Mouse (Mus musculus) heart, embryonic 13.5 days (tissue): Measurements from ENCODE around the gene Celf6. TPM values are rescaled to one million over a fixed set of nuclear protein-coding genes. Genes with fewer than 3 reads are reported as not detected.
A peak's percentile ranks its signal among the peaks of the same experiment; 100 is the strongest.

Experiments used
- ATAC-seq: fragments of 200-750 bp; cut with Nextera tagmentation; 2 replicates; pipeline ENCODE4 v1.8.0; 2017; ENCODE audit warnings: moderate TSS enrichment; ENCODE audit not compliant: insufficient number of reproducible peaks, low FRiP score, low TSS enrichment; ENCODE audit errors: extremely low read depth
- H3K27ac ChIP-seq: fragments of 300-500 bp; sonication (generic); replicated peaks from 2 replicates; pipeline ENCODE4 v1.5.1; 2015; ENCODE audit warnings: moderate library complexity, mild to moderate bottlenecking, inconsistent platforms
- H3K27me3 ChIP-seq: fragments of 300-500 bp; sonication (generic); replicated peaks from 2 replicates; pipeline ENCODE4 v1.6.1; 2015; ENCODE audit warnings: mild to moderate bottlenecking, inconsistent platforms
- H3K36me3 ChIP-seq: fragments of 300-500 bp; sonication (generic); 2 replicates; pipeline ENCODE4 v1.6.1; 2015; ENCODE audit warnings: mild to moderate bottlenecking, inconsistent platforms
- H3K4me1 ChIP-seq: fragments of 300-500 bp; sonication (generic); 2 replicates; pipeline ENCODE4 v1.6.1; 2015; ENCODE audit warnings: inconsistent platforms
- H3K4me2 ChIP-seq: fragments of 300-500 bp; sonication (generic); 2 replicates; pipeline ENCODE4 v1.6.1; 2015; ENCODE audit warnings: inconsistent platforms, mild to moderate bottlenecking, moderate library complexity
- H3K4me3 ChIP-seq: fragments of 300-500 bp; sonication (generic); 2 replicates; pipeline ENCODE4 v1.5.1; 2015; ENCODE audit warnings: moderate library complexity, mild to moderate bottlenecking, inconsistent platforms
- H3K9ac ChIP-seq: fragments of 300-500 bp; sonication (generic); 2 replicates; pipeline ENCODE4 v1.6.1; 2015; ENCODE audit warnings: inconsistent platforms, mild to moderate bottlenecking, moderate library complexity
- H3K9me3 ChIP-seq: fragments of 300-500 bp; sonication (generic); 2 replicates; pipeline ENCODE4 v1.6.1; 2016; ENCODE audit warnings: inconsistent platforms
- WGBS: fragments of 180-500 bp; shearing (Covaris S2); methylation state at CpG from one replicate; pipeline ENCODE4 v1.1.7; 2015; ENCODE audit warnings: mixed read lengths; 5-methylcytosine and 5-hydroxymethylcytosine counted together
- polyA plus RNA-seq: library from polyadenylated mRNA; unstranded; fragments of >200 nt; fragmentation: Nextera tagmentation; extraction: Ambion mirVana; gene quantifications from 2 replicates; pipeline ENCODE4 v1.2.1, GENCODE M21; 2015

Gene Celf6
- polyA plus RNA-seq, 1 experiment from 2014 or later: 0.23 TPM

DNA sequence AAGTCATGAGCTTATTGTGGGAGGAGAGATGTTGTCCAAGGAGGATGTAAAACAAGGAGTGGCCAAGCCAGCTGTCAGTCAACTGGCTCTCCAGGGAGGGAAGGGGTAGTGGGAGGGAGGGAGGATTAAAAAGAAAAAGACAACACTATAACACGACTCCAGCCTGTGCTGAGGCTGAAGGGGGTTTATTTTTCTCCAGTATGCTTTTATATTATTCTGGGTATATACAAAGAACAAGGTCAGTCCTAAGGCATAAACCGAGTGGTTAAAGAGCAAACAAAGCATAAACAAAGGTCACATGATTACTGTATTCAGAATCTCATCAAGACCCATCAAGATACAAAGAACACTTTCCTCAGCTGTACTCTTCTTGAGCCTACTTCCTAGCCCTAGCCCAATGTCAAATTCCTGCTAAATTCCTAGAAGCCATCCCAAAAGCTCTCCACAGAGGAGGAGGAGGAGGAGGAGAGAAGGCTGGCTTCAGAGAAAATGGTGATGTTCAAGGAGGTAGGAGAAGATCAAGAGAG is 28.7 kb upstream of the Celf6 start:
- Histone ChIP-seq H3K4me3 (no peak overlapping the region), H3K9me3 (no peaks in the 10 kb centered on the region), H3K9ac (no peak overlapping the region), H3K27me3 (no peaks in the 10 kb centered on the region), H3K4me2 (no peak overlapping the region), H3K4me1 (peaks cover 27% of the 10 kb centered on the region), H3K36me3 (peaks cover 24% of the 10 kb centered on the region), H3K27ac (no peak overlapping the region)
- WGBS: 49% methylated on average over 2 of the region's 2 CpGs
- ATAC-seq: no peak

DNA sequence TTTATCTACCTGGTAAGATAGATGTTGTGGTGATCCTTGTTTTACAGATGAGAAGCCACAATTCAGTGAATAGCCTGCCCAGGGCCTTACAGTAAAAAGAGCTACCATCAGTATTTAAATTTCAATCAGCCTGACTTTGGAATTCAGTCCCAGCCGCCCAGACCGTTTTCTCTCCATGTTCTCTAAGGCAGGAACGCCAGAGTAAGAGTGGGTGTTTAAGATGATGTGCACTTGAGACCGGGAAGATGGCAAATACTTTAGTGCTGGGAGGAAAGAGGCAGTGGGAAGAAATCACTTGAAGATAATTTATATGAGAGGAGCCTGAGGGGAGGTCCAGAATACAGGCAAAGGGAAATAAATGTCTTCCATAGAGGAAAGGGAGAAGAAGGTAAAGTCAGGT is 27.6 kb upstream of the Celf6 start:
- Histone ChIP-seq H3K36me3 (peaks cover 35% of the 10 kb centered on the region), H3K9me3 (no peaks in the 10 kb centered on the region), H3K9ac (no peak overlapping the region), H3K4me1 (peaks cover 21% of the 10 kb centered on the region), H3K27ac (no peak overlapping the region), H3K4me3 (no peak overlapping the region), H3K4me2 (no peak overlapping the region), H3K27me3 (no peaks in the 10 kb centered on the region)
- ATAC-seq: no peak
- 78% methylated on average over 4 of the region's 4 CpGs for WGBS

DNA sequence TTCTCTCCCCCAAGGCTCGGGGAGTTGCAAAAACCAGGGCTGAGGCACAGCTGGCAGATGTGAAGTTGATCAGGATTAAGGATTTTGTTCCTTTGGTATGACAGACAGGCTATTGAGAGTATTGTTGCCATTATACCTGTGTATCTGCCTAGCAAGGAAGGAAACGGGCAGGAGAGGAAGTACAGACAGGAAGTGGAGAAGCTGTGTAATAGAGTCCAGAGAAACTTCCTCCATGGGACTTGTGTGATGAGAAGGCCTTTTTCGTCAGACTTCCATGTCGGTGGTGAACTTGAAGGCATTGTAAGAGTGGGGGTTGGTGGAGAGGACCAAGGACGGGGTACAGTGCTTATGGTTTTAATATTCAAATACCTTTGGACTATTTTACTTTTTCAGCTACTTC is 26.7 kb upstream of the Celf6 start:
- peak overlapping the region; percentile 45; the same call in 1 of the 2 replicates for H3K27ac ChIP-seq
- no peak for ATAC-seq
- peaks cover 41% of the 10 kb centered on the region for H3K36me3 ChIP-seq
- peaks cover 21% of the 10 kb centered on the region for H3K4me1 ChIP-seq
- no peaks in the 10 kb centered on the region for H3K9me3 ChIP-seq
- no peak overlapping the region for H3K4me2 ChIP-seq
- no peaks in the 10 kb centered on the region for H3K27me3 ChIP-seq
- 61% methylated on average over 5 of the region's 5 CpGs for WGBS
- H3K9ac ChIP-seq: no peak overlapping the region
- no peak overlapping the region for H3K4me3 ChIP-seq

DNA sequence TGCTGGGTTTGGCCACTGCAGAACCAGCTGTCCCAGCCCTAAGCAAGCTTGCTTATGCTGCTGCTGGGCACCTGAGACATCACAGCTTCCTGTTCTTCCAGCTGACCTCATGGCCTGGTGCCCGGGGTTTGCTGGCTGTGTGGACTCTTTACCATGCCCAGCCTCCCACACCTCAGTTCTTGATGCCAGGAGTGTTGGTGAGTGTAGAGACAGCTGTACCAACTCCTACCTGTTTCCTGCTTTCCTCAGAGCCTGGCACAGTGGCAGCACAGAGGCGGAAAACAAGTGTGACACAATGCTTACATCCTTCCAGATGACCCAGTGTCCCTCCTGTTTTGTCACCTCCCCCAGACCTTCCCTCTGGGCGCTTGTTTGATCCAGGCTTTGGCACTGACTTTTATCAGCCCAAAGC is 26.1 kb upstream of the Celf6 start:
- ATAC-seq: no peak
- Histone ChIP-seq H3K4me3 (no peak overlapping the region), H3K36me3 (peaks cover 43% of the 10 kb centered on the region), H3K27me3 (no peaks in the 10 kb centered on the region), H3K4me1 (peaks cover 21% of the 10 kb centered on the region), H3K9ac (no peak overlapping the region), H3K4me2 (no peak overlapping the region), H3K9me3 (no peaks in the 10 kb centered on the region), H3K27ac (peak overlapping the region; percentile 45)
- 54% methylated on average over 3 of the region's 3 CpGs for WGBS

DNA sequence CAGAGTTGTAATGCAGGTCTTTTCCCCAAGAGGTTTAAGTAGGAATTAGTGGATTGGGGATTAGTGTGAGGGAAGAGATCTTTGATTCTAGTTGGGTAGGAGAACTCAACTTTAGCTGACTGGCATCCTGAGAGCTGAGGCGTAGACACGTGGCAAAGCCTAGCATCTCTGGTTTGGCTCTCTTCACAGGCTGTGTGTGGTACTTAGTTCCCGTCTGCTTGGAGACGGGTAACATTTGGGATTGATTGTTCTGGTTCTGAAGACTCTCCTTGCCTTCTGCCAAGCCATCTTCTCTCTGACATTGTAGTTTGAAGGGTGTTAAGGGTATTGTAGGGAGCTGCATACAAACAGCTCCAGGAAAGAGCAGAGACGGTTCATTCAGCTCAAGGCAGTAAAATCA is 25.1 kb upstream of the Celf6 start:
- no peak for ATAC-seq
- H3K9ac ChIP-seq: no peak overlapping the region
- peaks cover 18% of the 10 kb centered on the region for H3K4me1 ChIP-seq
- WGBS: 88% methylated on average over 5 of the region's 5 CpGs
- peaks cover 52% of the 10 kb centered on the region for H3K36me3 ChIP-seq
- peak overlapping the region; percentile 45; the same call in 1 of the 2 replicates for H3K27ac ChIP-seq
- H3K4me3 ChIP-seq: no peak overlapping the region
- no peaks in the 10 kb centered on the region for H3K9me3 ChIP-seq
- no peaks in the 10 kb centered on the region for H3K27me3 ChIP-seq
- H3K4me2 ChIP-seq: no peak overlapping the region

DNA sequence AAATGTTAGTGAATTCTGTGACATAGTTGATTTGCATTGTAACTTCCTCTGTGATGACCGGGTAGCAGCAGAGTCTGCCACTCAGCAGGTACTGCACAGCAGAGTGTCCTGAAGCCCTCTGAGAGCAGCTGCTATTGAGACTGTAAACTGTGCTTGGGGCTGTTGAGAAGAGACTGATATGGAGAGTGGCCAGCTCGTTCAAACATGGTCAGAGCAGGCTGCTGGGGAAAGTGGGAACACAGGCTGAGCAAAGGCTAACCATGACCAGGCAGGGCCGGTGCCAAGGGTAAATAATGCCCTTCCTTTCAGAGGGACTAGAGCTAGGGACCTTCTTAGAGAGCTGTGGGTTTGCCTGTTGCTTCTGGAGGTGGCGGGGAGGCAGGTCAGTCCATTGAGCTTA is 24.0 kb upstream of the Celf6 start:
- Histone ChIP-seq H3K9me3 (no peaks in the 10 kb centered on the region), H3K4me2 (no peak overlapping the region), H3K4me3 (no peak overlapping the region), H3K9ac (0 out of 2 replicates have a peak overlapping the region, but pooled peaks have one; percentile 34), H3K4me1 (peaks cover 18% of the 10 kb centered on the region), H3K27me3 (no peaks in the 10 kb centered on the region), H3K36me3 (peaks cover 55% of the 10 kb centered on the region), H3K27ac (no peak overlapping the region)
- 59% methylated on average over 4 of the region's 4 CpGs for WGBS
- no peak for ATAC-seq

DNA sequence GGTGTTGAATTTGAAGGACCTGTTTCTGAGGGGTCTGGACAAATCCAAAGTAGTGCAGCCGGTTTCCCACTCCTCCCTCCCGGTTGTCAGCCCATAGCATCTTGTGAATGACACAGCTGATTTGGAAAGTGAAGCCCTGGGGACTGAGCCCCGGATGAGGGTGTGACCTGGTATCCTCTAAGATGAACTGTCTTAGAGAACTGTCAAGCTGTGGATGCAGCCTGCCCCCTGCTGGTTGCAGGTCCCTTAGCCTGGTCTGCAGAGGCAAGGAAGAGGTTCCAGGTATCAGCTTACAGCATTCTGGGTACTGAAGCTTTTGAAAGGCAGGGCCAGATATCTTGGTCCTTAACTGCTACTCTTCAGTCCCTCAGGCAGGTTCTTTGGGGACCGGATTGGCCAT is 12.1 kb upstream of the Celf6 start:
- Histone ChIP-seq H3K36me3 (peaks cover 47% of the 10 kb centered on the region), H3K9me3 (no peaks in the 10 kb centered on the region), H3K4me1 (no peaks in the 10 kb centered on the region), H3K27me3 (no peaks in the 10 kb centered on the region), H3K27ac (no peak overlapping the region), H3K9ac (no peak overlapping the region), H3K4me2 (no peak overlapping the region), H3K4me3 (no peak overlapping the region)
- ATAC-seq: no peak
- 18% methylated on average over 4 of the region's 4 CpGs for WGBS

DNA sequence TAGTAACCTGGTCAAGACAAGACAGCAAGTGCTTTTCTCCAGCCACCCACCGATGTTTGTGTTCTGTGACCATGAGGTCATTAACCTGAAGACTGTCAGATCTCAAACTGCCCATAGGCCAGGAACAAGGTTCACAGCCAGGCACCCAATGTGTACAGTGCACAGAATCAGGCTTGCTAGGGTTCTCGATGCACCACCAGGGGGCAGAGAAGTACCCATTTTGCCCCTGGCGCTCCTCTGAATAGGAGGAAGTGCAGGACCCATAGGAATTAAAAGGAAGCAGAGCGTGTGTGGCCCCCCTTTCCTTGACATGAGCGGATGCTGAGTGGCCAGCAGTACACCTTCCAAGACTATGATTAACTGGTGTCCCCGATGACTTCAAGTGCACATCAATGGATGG is 10.6 kb upstream of the Celf6 start:
- Histone ChIP-seq H3K4me1 (no peaks in the 10 kb centered on the region), H3K27ac (no peak overlapping the region), H3K4me3 (no peak overlapping the region), H3K27me3 (no peaks in the 10 kb centered on the region), H3K9me3 (no peaks in the 10 kb centered on the region), H3K9ac (no peak overlapping the region), H3K4me2 (no peak overlapping the region), H3K36me3 (peaks cover 32% of the 10 kb centered on the region)
- WGBS: 23% methylated on average over 6 of the region's 6 CpGs
- no peak for ATAC-seq

DNA sequence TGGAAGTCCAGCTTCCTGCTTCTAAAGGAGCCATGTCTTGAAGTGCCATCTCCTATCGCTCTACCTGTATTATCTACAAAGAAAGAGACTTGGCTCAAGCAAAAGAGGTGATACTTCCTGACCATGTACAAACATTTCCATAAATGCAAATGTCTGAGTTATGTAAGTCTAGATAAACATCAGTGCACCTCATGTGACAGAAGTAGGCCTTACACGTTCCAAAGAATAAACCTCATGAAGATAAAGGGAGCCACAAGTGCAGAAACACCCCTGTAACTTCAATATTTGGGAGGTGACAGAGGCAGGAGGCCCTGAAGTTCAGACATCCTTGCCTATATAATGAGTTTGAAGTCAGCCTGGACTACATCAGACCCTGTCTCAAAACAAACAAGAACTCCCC is 5.9 kb upstream of the Celf6 start:
- H3K27ac ChIP-seq: no peak overlapping the region
- H3K4me3 ChIP-seq: no peak overlapping the region
- H3K4me1 ChIP-seq: no peaks in the 10 kb centered on the region
- no peaks in the 10 kb centered on the region for H3K36me3 ChIP-seq
- 68% methylated on average over 2 of the region's 2 CpGs for WGBS
- H3K9ac ChIP-seq: no peak overlapping the region
- H3K4me2 ChIP-seq: no peak overlapping the region
- H3K27me3 ChIP-seq: peaks cover 22% of the 10 kb centered on the region
- H3K9me3 ChIP-seq: no peaks in the 10 kb centered on the region
- ATAC-seq: no peak

DNA sequence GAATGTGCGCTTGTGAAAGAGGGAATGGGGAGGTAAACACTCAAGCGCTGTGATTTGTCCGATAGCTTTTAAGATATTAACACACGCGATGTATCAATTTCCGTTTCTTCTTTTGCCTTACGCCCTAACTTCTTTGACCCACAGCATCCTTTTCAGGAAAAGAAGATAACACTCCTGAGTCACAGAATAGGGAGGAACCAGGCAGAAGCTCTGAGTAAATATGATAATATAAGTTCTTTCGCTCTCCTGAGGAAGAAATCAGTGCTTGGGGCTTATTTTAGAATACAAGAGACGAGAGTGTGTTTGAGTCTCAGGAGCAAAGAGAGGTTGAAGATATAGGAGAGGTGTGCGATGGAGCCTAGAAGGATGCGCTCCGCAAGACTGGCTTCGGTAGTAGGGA is 316 bp upstream of the Celf6 start:
- Histone ChIP-seq H3K4me2 (peak overlapping the region; percentile 79), H3K9ac (no peak overlapping the region), H3K36me3 (no peaks in the 10 kb centered on the region), H3K27me3 (peaks cover 70% of the 10 kb centered on the region), H3K27ac (no peak overlapping the region), H3K9me3 (no peaks in the 10 kb centered on the region), H3K4me3 (peak overlapping the region; percentile 50), H3K4me1 (peaks cover 12% of the 10 kb centered on the region)
- WGBS: 13% methylated on average over 13 of the region's 13 CpGs
- no peak for ATAC-seq

DNA sequence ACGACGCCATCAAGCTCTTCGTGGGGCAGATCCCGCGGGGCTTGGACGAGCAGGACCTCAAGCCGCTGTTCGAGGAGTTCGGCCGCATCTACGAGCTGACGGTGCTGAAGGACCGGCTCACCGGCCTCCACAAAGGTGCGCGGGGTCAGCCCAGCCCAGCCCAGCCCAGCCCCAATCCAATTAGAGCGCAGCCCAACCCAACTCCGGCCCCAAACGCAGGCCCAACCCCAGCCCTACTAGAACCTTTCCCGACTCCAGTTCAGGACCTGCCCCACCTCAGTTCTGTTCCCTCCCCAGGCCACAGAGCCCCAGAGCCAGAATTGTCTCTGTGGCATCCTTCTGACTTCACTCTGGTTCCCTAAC is 769 bp downstream of the Celf6 start:
- 1% methylated on average over 20 of the region's 20 CpGs for WGBS
- Histone ChIP-seq H3K27ac (no peak overlapping the region), H3K36me3 (no peaks in the 10 kb centered on the region), H3K9ac (no peak overlapping the region), H3K9me3 (no peaks in the 10 kb centered on the region), H3K4me2 (peak overlapping the region; percentile 79), H3K4me1 (peaks cover 12% of the 10 kb centered on the region), H3K4me3 (peak overlapping the region; percentile 50), H3K27me3 (peaks cover 78% of the 10 kb centered on the region)
- ATAC-seq: no peak

DNA sequence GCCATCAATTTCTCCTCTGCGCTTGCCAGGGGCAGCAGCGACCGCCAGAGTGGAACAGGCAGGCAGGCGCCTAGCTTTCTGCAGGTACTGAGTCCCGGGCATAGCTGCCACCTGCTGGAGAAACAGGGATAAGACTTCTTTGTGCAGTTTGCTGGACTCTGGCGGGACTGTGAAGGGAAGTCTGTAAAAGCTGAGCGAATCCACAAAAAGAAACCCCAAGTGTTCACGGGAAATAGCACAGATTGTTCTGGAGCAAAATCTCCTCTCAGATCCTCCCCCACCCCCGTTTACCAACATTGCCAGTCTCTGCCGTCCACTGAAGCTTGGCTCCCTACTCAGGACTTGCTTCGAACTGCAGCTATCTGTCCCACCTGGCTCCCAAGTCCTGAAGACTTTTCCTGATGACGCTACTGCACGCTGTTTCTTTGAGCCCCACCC is 7.2 kb downstream of the Celf6 start:
- Histone ChIP-seq H3K27me3 (peaks cover 79% of the 10 kb centered on the region), H3K4me1 (no peaks in the 10 kb centered on the region), H3K36me3 (no peaks in the 10 kb centered on the region), H3K4me2 (peak overlapping the region; percentile 70), H3K9ac (peak overlapping the region; percentile 74), H3K9me3 (no peaks in the 10 kb centered on the region), H3K4me3 (peak overlapping the region; percentile 40), H3K27ac (no peak overlapping the region)
- no peak for ATAC-seq
- WGBS: 5% methylated on average over 13 of the region's 13 CpGs
